Mouse (Mus musculus) testis, adult 2 months (tissue): ENCODE results near the gene Rabif. TPM values are rescaled to one million over a fixed set of nuclear protein-coding genes. Genes with fewer than 3 reads are reported as not detected.

ENCODE experiments used
- H3K27ac ChIP-seq: fragments of 200-500 bp; 2 replicates; pipeline ENCODE4 v1.5.1; 2012; ENCODE audit warnings: low read depth, low read length; ENCODE audit not compliant: control insufficient read depth, insufficient read depth
- H3K27me3 ChIP-seq: fragments of 200-500 bp; 2 replicates; pipeline ENCODE4 v1.6.1; 2012; ENCODE audit warnings: mild to moderate bottlenecking, low read length, moderate library complexity; ENCODE audit not compliant: control insufficient read depth, insufficient read depth
- H3K36me3 ChIP-seq: fragments of 200-500 bp; 2 replicates; pipeline ENCODE4 v1.6.1; 2012; ENCODE audit warnings: mild to moderate bottlenecking, low read length; ENCODE audit not compliant: control insufficient read depth, insufficient read depth
- H3K4me1 ChIP-seq: fragments of 200-500 bp; 2 replicates; pipeline ENCODE4 v1.6.1; 2012; ENCODE audit warnings: low read length; ENCODE audit not compliant: control insufficient read depth, insufficient read depth
- H3K4me3 ChIP-seq: fragments of 200-500 bp; 2 replicates; pipeline ENCODE4 v1.5.1; 2012; ENCODE audit warnings: low read depth, mild to moderate bottlenecking, low read length, moderate library complexity, mixed read lengths; ENCODE audit not compliant: control insufficient read depth
- CTCF ChIP-seq: fragments of 200-500 bp; IDR thresholded peaks from 2 replicates; pipeline ENCODE4 v1.5.1; 2012; ENCODE audit warnings: low read depth, mild to moderate bottlenecking, inconsistent platforms, low read length, moderate library complexity; ENCODE audit not compliant: control insufficient read depth, insufficient read depth, insufficient replicate concordance
- POLR2A ChIP-seq: fragments of 200-500 bp; IDR thresholded peaks from 2 replicates; pipeline ENCODE4 v1.6.1; 2012; ENCODE audit warnings: low read depth, mild to moderate bottlenecking, inconsistent platforms, low read length, moderate library complexity; ENCODE audit not compliant: control insufficient read depth
- polyA plus RNA-seq: library from polyadenylated mRNA; depleted of rRNA; stranded (reverse); fragments of >200 nt; gene quantifications from 2 replicates; pipeline ENCODE4 v1.2.3, GENCODE M21; 2012

The Rabif gene
- polyA plus RNA-seq, 1 experiment, result 14.4 TPM

GRCm38 (mm10) chr1:134535054-134535453 is 40.6 kb downstream of the Rabif start:
- H3K4me1 ChIP-seq, result no peaks in the 10 kb centered on the region
- TF ChIP-seq POLR2A, result no peak
- no peak for TF ChIP-seq CTCF
- no peaks in the 10 kb centered on the region for H3K36me3 ChIP-seq
- no peak overlapping the region for H3K27ac ChIP-seq
- peak overlapping the region; percentile 44; the same call in 1 of the 2 replicates for H3K4me3 ChIP-seq
- H3K27me3 ChIP-seq, result no peaks in the 10 kb centered on the region

DNA sequence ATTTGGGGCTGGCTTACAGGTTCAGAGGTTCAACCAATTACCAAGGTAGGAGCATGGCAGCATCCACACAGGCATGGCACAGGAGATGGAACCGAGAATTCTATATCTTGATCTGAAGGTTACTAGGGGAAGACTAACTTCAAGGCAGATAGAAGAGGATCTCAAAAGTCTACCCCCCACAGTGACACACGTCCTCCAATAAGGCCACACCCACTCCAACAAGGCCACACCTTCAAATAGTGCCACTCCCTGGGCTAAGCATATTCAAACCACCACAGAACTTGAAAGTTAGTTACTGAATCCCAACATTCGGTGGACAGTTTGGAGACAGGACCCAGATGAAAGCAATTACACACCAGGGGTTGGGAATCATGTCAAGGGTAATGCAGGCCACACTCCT is 41.1 kb downstream of the Rabif start:
- Histone ChIP-seq H3K27ac (no peak overlapping the region), H3K4me1 (no peaks in the 10 kb centered on the region), H3K36me3 (no peaks in the 10 kb centered on the region), H3K27me3 (no peaks in the 10 kb centered on the region), H3K4me3 (peak overlapping the region; percentile 44; the same call in 1 of the 2 replicates)
- TF ChIP-seq POLR2A (no peak), CTCF (no peak)

- H3K27me3 ChIP-seq, result no peaks in the 10 kb centered on the region
- H3K36me3 ChIP-seq, result no peaks in the 10 kb centered on the region
- no peak for TF ChIP-seq POLR2A
- no peak for TF ChIP-seq CTCF
- H3K4me3 ChIP-seq, result no peak overlapping the region
- H3K27ac ChIP-seq, result no peak overlapping the region
- no peaks in the 10 kb centered on the region for H3K4me1 ChIP-seq
These were observed 46.2 kb downstream of the Rabif start for GRCm38 (mm10) chr1:134540610-134541009.

DNA sequence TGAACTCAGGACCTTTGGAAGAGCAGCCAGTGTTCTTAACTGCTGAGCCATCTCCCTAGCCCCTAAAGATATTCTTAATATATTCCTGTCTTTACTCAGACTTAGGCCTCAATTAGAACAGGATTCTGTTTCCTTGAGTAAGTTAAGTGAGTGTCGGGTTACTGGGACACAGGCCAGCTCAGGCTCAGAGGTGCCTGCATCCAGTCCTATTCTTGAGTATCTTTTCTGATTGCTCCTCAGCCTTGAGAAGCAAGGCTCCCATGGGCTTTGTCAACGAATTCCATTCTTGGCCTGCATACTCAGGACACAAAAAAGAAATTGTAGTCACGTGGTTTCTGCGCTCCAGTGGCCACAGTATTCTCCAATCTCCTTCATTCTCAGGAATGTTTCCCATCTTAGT is 53.8 kb downstream of the Rabif start:
- Histone ChIP-seq H3K4me3 (peak overlapping the region; percentile 59), H3K27ac (no peak overlapping the region), H3K36me3 (no peaks in the 10 kb centered on the region), H3K4me1 (peaks cover 2% of the 10 kb centered on the region; the same call in 1 of the 2 replicates), H3K27me3 (no peaks in the 10 kb centered on the region)
- TF ChIP-seq CTCF, result no peak
- TF ChIP-seq POLR2A, result no peak

- TF ChIP-seq POLR2A (no peak), CTCF (no peak)
- Histone ChIP-seq H3K36me3 (no peaks in the 10 kb centered on the region), H3K4me3 (peak within 1 kb of the TSS; percentile 77), H3K27ac (no peak within 1 kb of the TSS; the same call in 1 of the 2 replicates), H3K4me1 (peaks cover 9% of the 10 kb centered on the region), H3K27me3 (no peaks in the 10 kb centered on the region)
These were observed 55.2 kb downstream of the Rabif start, which contains the start of gene Mgat4e for GRCm38 (mm10) chr1:134549632-134550132. Mgat4e (minus strand) TSS chr1:134549682.

- H3K4me1 ChIP-seq, result peaks cover 19% of the 10 kb centered on the region
- H3K27me3 ChIP-seq, result no peaks in the 10 kb centered on the region
- H3K27ac ChIP-seq, result no peak overlapping the region
- no peaks in the 10 kb centered on the region for H3K36me3 ChIP-seq
- H3K4me3 ChIP-seq, result no peak overlapping the region
- TF ChIP-seq CTCF (no peak), POLR2A (no peak)
These were observed 57.4 kb downstream of the Rabif start for GRCm38 (mm10) chr1:134551869-134552268.

GRCm38 (mm10) chr1:134552396-134552795 is 57.9 kb downstream of the Rabif start:
- Histone ChIP-seq H3K27ac (no peak overlapping the region), H3K4me1 (peaks cover 19% of the 10 kb centered on the region), H3K36me3 (no peaks in the 10 kb centered on the region), H3K4me3 (no peak overlapping the region), H3K27me3 (no peaks in the 10 kb centered on the region)
- no peak for TF ChIP-seq POLR2A
- TF ChIP-seq CTCF, result no peak
